Mouse (Mus musculus): ENCODE measurements around the gene Sfxn1.

Gene Sfxn1

GRCm38 (mm10) chr13:54097797-54098196 lies 26.1 kb downstream of the Sfxn1 start:
- CTCF ChIA-PET, result no interaction called here
- POLR2A ChIA-PET, result interaction anchor here in 1 of 4 experiments (1.2 to 1.4 kb wide), 2 partner anchors 17 to 22 kb away, joined by 3 to 5 read pairs; no protein-coding TSS in a partner anchor

GRCm38 (mm10) chr13:54101031-54101820 lies 29.6 kb downstream of the Sfxn1 start:
- ChIA-PET CTCF (interaction anchor here in 2 of 4 experiments (1.3 to 2.0 kb wide), 2 partner anchors 13 to 346 kb away, joined by 4 to 6 read pairs; no protein-coding TSS in a partner anchor), POLR2A (interaction anchor here in 2 of 4 experiments (0.9 to 1.3 kb wide), 3 partner anchors 30 to 131 kb away, joined by 3 to 5 read pairs (median 4); partner anchors contain the start of gene Sfxn1 (in 2 of the 2))

DNA sequence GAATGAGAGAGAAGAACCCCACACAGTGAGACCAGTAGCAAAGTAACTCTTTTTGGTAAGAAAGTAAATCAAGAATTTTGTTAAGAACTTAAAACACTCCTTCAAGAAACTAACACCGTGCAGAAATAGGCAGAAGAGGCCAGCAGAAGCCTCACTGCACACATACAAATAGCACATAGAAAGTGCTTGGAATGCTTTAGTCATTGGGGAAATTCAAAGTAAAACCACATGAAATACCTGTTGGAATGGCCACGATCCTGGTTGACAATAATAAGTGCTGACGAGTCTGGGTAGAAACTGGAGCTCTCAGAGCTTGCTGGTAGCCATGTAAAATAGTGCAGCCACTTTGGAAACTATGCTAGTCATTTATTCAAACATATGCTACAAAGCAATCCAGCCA lies 30.4 kb downstream of the Sfxn1 start:
- ChIA-PET POLR2A (interaction anchor here in 2 of 4 experiments (0.9 to 1.3 kb wide), 3 partner anchors 30 to 130 kb away, joined by 3 to 5 read pairs (median 4); partner anchors contain the start of gene Sfxn1 (in 2 of the 2)), CTCF (interaction anchor here in 1 of 4 experiments (2.0 kb wide), 1 partner anchor 345 kb away, joined by 6 read pairs; no protein-coding TSS in a partner anchor)

- CTCF ChIA-PET, result interaction anchor here in 1 of 4 experiments (0.7 kb wide), 1 partner anchor 270 kb away, joined by 3 read pairs; no protein-coding TSS in a partner anchor
- POLR2A ChIA-PET, result interaction anchor here in 1 of 4 experiments (0.7 kb wide), 1 partner anchor 70 kb away, joined by 6 read pairs; no protein-coding TSS in a partner anchor
Measured at GRCm38 (mm10) chr13:54103271-54103670, 31.6 kb downstream of the Sfxn1 start.

- ChIA-PET POLR2A (no interaction called here), CTCF (no interaction called here)
Measured at GRCm38 (mm10) chr13:54103866-54104265, 32.2 kb downstream of the Sfxn1 start.

DNA sequence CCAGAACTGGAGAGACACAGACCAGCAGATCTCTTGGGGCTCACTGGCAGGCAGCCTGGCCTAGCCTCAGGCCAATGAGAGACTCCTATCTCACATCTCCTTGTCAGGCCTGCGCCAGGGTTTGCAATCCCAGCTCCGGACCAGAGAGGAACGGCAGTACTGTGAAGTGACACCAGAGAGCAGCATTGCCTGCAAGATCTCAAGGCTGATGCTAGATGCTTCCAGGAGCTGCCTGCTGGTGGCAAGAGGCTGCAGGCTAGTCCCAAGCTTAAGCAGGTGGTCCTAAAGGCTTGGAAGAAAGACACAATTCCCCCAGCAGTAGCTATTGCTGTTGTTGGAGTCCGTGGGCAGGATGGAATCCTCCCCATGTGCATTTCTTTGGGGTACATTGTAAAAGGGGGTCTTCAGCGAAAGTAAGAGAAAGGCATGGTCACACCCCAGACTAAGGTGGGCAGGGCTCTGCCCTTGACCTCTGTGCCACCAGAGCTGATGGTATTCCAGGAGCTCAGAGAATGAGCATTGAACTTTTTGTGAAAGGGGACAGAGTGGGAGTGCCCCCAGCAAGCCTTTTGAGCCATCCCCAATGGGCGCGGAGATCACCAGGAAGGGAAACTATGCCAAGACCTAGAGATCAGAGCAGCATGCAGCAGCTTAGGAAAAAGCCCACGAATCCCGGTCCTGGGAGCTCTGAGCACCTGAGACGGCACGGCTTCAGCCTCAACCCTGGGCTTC lies 42.3 kb downstream of the Sfxn1 start:
- CTCF ChIA-PET, result interaction anchor here (0.5 to 3.7 kb wide), 108 partner anchors 9 to 1458 kb away, joined by 3 to 55 read pairs (median 4); partner anchors contain the start of gene Cplx2 (in 4 of the 4)
- POLR2A ChIA-PET, result interaction anchor here in 3 of 4 experiments (0.6 to 1.8 kb wide), 7 partner anchors 8 to 709 kb away, joined by 3 to 10 read pairs (median 4); no protein-coding TSS in a partner anchor

DNA sequence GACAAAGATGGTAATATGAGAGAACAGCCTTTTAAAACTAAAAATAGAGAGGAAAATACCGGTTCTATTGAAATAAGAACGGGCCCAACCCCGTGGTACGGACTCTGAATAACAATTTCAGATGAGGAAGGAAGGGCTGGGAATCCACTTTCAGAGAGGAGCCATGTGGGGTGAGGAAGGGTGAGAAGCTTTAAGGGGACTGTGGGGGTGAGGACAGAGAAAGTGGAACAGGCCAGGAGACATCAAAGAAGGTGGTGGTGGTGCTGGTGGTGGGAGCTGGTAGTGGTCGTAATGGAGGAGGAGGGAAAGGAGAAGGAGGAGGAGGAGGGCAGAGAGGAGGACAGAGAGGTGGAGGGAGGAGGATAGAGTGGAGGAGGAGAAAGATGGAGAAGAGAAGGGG lies 43.3 kb downstream of the Sfxn1 start:
- POLR2A ChIA-PET, result interaction anchor here in 1 of 4 experiments (0.6 to 1.8 kb wide), 3 partner anchors 32 to 708 kb away, joined by 4 to 6 read pairs (median 4); no protein-coding TSS in a partner anchor
- CTCF ChIA-PET, result interaction anchor here (1.0 to 3.7 kb wide), 21 partner anchors 21 to 405 kb away, joined by 3 to 55 read pairs (median 10); partner anchors contain the start of gene Cplx2 (in 3 of the 4)

DNA sequence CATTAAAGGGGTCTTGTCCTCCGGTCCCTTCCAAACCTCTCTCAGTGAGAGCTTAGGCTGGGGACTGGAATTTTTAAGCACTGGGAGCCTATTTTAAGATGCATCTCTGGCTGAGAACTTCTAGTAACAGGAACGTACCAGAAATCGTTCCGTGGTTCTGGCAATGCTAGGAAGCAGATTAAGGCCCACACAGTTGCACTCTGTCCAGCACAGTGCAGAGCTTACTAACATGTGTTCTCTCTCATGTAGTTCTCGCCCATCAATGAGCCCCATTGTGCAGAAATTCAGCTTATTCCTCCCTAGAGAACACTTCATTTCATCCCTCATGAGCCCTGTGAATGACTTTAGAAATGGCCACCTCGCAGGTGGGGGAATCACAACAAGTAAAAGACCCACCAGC lies 44.1 kb downstream of the Sfxn1 start:
- CTCF ChIA-PET, result interaction anchor here in 3 of 4 experiments (0.6 to 3.7 kb wide), 5 partner anchors 53 to 332 kb away, joined by 3 to 55 read pairs (median 4); no protein-coding TSS in a partner anchor
- POLR2A ChIA-PET, result interaction anchor here in 1 of 4 experiments (1.2 kb wide), 1 partner anchor 31 kb away, joined by 4 read pairs; no protein-coding TSS in a partner anchor

- ChIA-PET POLR2A (interaction anchor here (0.6 to 1.5 kb wide), 16 partner anchors 9 to 546 kb away, joined by 3 to 9 read pairs (median 4); no protein-coding TSS in a partner anchor), CTCF (interaction anchor here (0.5 to 1.4 kb wide), 28 partner anchors 9 to 657 kb away, joined by 3 to 14 read pairs (median 4); partner anchors contain the start of genes Faf2 (in 1 of the 4) and Simc1 (in 1 of the 4))
Measured at GRCm38 (mm10) chr13:54118355-54118754, 46.7 kb downstream of the Sfxn1 start.

DNA sequence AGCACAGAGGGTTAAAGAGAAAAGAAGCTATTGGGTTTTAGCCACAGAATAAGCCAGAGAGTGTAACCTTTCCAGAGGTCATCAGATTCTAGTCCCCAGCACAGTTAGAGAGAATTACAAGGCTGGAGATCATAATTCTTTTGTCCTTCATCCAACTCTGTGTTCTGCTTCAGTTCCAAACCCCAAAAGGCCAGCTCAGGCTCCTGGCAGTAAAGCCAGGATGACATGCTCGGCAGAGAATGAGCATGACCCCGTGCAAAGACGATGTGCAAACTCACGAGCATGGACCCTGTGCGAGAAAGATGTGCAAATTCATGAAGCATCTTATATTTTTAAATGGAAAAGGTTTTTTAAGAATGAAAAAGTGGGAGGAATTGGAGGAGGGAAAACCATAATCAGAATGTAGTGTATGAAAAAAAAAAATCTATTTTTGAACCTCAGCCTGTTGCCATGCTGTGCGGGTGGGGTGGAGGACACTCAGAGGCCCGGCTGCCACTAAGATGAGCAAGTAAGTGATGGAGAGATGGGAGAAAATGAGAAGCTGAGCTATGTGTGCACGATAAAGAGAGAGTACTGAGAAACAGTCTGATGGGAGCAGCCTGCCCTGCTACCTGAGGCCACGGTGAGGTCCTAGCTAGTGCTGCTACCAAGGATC lies 66.2 kb downstream of the Sfxn1 start:
- ChIA-PET CTCF (interaction anchor here in 3 of 4 experiments (0.6 to 1.1 kb wide), 2 partner anchors 24 to 104 kb away, joined by 3 read pairs; no protein-coding TSS in a partner anchor), POLR2A (interaction anchor here in 1 of 4 experiments (0.6 to 1.4 kb wide), 3 partner anchors 9 to 1008 kb away, joined by 3 to 5 read pairs (median 3); no protein-coding TSS in a partner anchor)

GRCm38 (mm10) chr13:54143788-54144187 lies 72.1 kb downstream of the Sfxn1 start:
- ChIA-PET CTCF (interaction anchor here in 3 of 4 experiments (0.6 to 2.0 kb wide), 5 partner anchors 30 to 229 kb away, joined by 3 to 5 read pairs (median 3); no protein-coding TSS in a partner anchor), POLR2A (interaction anchor here in 2 of 4 experiments (0.8 to 1.6 kb wide), 3 partner anchors 9 to 16 kb away, joined by 3 to 4 read pairs (median 3); no protein-coding TSS in a partner anchor)

DNA sequence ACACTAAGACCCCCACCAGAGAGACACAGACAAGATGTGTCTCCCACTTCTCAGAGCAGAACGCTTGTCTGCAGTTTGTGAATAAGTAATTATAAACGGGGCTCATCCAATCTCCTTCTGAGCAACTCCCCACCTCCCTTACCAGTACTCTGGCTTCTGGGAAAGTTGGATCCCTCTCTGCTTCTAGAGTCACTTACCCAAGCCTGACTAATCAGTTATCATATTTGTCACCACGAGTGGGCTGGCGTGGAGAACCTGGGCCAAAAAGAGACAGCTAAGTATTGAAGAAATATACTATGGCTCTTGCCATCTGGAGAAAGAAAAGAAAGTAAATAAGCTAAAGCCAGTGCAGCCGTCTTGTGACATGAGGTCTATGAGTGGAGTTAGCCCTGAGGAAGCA lies 73.0 kb downstream of the Sfxn1 start:
- ChIA-PET CTCF (interaction anchor here in 1 of 4 experiments (0.6 kb wide), 1 partner anchor 303 kb away, joined by 9 read pairs; no protein-coding TSS in a partner anchor), POLR2A (interaction anchor here in 3 of 4 experiments (1.2 to 1.6 kb wide), 3 partner anchors 9 kb away, joined by 3 to 4 read pairs (median 3); no protein-coding TSS in a partner anchor)

- POLR2A ChIA-PET, result interaction anchor here in 1 of 4 experiments (0.9 to 1.6 kb wide), 5 partner anchors 9 to 33 kb away, joined by 3 to 5 read pairs (median 4); no protein-coding TSS in a partner anchor
- CTCF ChIA-PET, result interaction anchor here (0.6 to 2.5 kb wide), 9 partner anchors 10 to 372 kb away, joined by 3 to 10 read pairs (median 3); no protein-coding TSS in a partner anchor
Measured at GRCm38 (mm10) chr13:54147328-54147727, 75.7 kb downstream of the Sfxn1 start.

DNA sequence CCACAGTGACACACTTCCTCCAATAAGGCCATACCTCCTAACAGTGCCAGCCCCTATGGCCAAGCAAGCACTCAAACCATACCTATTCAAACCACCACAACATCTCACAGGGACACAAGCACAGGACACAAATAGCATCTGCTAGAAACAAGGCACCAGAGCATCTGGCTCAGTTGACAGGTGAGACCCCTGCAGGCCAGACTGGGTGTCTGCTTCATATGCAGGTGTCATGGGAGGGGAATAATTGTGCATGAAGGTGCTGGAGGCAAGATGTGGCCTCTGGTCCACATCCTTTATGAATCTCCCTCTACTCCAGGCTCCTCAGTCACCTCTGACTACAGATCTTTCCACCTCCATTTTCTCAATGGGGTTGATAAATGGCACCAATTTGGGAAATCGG lies 80.8 kb downstream of the Sfxn1 start:
- CTCF ChIA-PET, result interaction anchor here (0.5 to 3.3 kb wide), 16 partner anchors 9 to 369 kb away, joined by 3 to 22 read pairs (median 4); no protein-coding TSS in a partner anchor
- POLR2A ChIA-PET, result interaction anchor here in 2 of 4 experiments (0.6 to 2.1 kb wide), 7 partner anchors 8 to 351 kb away, joined by 3 to 5 read pairs (median 3); partner anchors contain the start of gene Simc1 (in 1 of the 2)

- ChIA-PET CTCF (interaction anchor here (0.5 to 3.3 kb wide), 28 partner anchors 8 to 436 kb away, joined by 3 to 22 read pairs (median 4); partner anchors contain the start of gene Sfxn1 (in 1 of the 4)), POLR2A (interaction anchor here in 3 of 4 experiments (0.6 to 2.1 kb wide), 13 partner anchors 8 to 351 kb away, joined by 3 to 5 read pairs (median 3); partner anchors contain the start of genes Sfxn1 (in 1 of the 3) and Simc1 (in 1 of the 3))
Measured at GRCm38 (mm10) chr13:54152911-54153310, 81.2 kb downstream of the Sfxn1 start.

GRCm38 (mm10) chr13:54153672-54154218 lies 82.1 kb downstream of the Sfxn1 start:
- ChIA-PET CTCF (interaction anchor here (0.6 to 3.3 kb wide), 28 partner anchors 12 to 923 kb away, joined by 3 to 22 read pairs (median 4); partner anchors contain the start of gene Sfxn1 (in 1 of the 4)), POLR2A (interaction anchor here (0.6 to 2.1 kb wide), 19 partner anchors 8 to 1603 kb away, joined by 3 to 8 read pairs (median 3); partner anchors contain the start of genes Sfxn1 (in 1 of the 4) and Thoc3 (in 1 of the 4))
